Mouse (Mus musculus) thymus, postnatal 0 days (tissue): ENCODE measurements around the gene Cfap97. TPM values are rescaled to one million over a fixed set of nuclear protein-coding genes. Genes with fewer than 3 reads are reported as not detected.
"Not testable (repeated sequence)": the region's sequence is repeated elsewhere in the genome, so short reads cannot be mapped to it uniquely, and the experiment has no call there.

Source experiments
- DNase-seq: peaks from one replicate; pipeline ENCODE4 v3.0.0-alpha.2; 2015; ENCODE audit warnings: low spot score
- polyA plus RNA-seq: library from polyadenylated mRNA; unstranded; fragments of >200 nt; fragmentation: Nextera tagmentation; extraction: Ambion mirVana; gene quantifications from 2 replicates; pipeline ENCODE4 v1.2.1, GENCODE M21; 2015

The Cfap97 gene
- 36.7 and 39.0 TPM in 2 replicates for polyA plus RNA-seq

DNA sequence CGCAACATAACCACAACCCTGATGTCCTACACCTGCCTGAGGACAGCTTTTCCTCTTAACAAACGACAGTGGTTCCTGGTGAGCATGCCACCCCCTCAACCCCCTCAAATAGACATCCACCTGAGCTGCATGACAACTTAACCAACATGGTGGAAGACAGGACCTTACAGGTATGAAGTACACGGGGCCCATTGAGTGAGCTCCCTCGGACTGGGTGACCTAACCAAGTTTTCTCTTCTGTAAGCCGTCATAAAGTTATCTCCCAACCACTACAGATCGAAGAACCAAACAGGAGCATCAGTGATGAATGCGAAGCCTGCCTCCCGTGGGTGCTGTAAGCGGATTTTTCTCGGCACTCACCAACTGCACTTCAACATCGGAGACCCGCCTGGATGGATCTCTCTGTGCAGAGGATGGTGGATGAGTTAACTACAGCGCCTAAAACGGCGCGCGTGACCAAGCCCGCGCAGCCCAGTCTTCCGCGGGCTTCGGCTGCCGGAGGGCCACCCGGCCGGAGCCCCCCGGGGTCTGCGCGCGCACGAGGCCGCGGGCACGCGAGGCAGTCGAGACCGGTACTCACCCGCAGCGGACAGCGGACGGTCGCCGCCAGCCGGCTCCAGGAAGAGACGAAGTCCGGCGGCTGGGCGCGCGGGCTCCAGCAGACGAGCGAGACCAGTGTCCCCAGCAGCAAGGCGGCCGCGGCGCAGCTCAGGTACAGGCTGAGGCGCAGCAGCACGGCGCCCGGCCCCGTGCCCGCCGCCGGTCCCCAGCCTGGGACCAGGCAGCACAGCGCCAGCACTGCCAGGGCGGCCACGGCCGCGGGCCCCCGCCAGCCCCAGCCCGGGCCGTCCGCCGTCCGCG is at the start of gene Cfap97:
Gene Cfap97 (plus strand): TSS at position 570 of the 861 bp plus-strand sequence.
- DNase-seq = peak; percentile 31

DNA sequence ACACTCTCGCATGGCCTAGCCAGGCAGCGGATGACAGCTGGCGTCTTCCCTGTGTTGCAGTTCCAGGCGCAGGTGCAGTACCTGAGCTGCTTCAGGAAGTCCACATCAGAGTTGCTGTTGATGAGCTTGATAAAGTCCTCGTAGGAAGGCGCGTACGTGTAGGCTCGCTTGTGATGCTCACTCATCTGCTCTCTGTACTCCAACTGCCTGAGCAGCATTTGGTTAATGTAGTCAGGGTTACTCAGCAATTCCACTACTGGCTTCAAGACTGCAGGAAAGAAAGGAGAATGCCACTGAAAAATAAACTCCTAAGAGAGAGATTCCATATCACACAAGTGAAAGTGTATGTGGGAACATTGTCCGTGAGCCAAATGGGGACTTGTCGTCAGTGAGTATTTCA is 48.1 kb upstream of the Cfap97 start:
- DNase-seq = no peak

DNA sequence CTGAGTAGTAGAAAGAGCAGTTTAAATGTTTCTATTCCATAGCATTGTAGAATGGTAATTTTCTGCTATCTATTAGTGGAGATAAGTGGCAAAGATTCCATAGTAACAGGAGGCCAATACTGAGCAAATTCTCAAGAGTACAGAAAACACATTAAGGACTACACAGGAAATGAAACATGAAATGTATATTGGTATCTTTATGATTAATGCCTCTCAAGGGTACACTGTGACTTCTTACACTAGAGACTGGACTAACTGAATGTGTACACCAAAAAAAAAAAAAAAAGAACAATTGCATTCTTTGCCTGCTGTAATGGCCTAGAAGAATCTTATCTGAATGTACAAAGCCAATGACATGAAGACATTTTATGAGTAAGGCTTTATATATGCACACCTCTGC is 43.9 kb upstream of the Cfap97 start:
- DNase-seq = no peak

DNA sequence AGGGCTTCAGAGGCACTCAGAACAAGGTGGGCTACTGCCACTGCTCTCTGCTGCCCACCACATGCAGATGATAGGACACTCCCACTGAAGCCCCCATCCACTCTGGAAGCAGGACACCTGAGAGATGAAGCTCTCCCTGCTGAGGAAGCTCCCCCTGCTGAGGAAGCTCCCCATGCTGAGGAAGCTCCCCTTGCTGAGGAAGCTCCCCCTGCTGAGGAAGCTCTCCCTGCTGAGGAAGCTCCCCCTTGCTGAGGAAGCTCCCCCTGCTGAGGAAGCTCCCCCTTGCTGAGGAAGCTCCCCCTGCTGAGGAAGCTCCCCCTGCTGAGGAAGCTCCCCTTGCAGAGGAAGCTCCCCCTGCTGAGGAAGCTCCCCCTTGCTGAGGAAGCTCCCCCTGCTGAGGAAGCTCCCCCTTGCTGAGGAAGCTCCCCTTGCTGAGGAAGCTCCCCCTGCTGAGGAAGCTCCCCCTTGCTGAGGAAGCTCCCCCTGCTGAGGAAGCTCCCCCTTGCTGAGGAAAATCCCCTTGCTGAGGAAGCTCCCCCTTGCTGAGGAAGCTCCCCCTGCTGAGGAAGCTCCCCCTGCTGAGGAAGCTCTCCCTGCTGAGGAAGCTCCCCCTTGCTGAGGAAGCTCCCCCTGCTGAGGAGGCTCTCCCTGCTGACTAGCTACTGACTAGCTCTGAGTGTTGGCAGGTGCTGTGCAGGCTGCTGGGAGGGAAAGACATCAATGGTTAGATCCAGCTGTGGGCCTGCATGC is 38.0 kb upstream of the Cfap97 start:
- DNase-seq = not testable (repeated sequence)

DNA sequence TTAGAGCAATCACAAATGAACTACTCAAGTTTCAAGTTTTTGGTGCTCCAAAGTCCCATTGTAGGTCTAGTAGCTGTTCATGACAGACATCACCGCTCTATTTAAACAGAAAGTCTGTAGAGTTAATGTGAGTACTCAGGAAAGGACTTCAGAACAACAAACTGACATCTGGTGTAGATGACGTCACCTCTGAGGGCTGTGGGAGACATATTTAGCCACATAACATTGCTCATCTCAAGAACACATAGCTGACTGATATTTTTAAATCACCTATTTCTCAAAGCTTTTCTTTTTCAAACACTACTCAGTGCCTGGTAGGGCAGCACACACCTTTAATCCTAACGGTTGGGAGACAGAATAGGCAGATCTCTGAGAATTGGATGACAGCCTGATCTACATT is 34.4 kb upstream of the Cfap97 start:
- no peak for DNase-seq

DNA sequence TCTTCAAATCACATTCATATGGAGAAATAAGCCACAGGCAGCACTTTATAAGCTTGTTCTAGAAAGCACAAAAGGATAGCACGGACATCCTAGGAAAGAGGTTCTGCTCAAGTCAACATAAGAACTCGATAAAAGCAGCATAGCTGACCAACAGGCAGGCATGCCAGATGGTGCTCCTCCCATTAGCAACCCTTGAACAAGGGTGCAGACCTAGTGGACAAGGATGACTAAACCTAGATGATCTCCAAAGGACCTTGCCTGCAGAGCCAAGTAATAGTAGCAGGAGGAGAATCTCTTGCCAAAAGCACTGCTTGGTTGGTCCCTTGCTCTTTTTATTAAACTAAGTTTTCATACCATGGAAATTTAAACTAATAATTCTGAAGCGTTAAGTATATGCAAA is 32.4 kb upstream of the Cfap97 start:
- no peak for DNase-seq

DNA sequence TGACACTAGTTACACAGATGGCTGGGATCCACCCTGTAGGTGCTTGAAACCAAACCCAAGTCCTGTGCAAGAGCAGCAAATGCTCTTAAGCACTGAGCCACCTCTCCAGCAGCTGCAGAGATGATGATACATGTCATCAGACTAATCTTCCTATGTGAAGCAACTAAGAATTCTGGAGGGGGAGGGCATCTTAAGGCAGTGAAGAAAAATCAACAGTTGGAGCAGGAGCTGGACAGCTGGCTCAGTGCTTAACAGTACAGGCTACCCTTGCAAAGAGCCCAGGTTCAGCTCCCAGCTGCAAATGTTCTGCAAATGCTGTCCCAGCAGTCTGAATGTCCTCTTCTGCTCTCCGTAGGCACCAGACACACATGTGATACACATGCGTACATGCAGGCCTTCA is 29.1 kb upstream of the Cfap97 start:
- DNase-seq = no peak

DNA sequence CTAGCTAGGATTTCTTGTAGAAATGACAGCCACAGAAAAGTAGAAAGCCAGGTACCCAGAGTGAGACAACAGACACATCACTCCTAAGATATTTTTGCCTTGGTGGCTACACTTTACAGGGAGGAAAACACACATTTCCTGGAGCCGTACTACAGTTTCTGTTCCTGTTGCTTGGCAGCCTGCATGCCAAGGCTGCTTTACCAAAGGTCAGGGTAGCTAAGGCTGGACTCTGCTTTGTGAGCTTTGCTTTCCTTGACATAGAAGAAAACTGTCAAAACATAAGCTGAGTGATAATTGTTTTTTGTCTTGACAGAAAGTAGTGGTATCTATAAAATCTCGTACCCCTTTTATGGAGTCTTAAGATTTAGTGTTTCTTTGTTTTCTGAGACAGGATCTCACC is 21.1 kb upstream of the Cfap97 start:
- DNase-seq = no peak

DNA sequence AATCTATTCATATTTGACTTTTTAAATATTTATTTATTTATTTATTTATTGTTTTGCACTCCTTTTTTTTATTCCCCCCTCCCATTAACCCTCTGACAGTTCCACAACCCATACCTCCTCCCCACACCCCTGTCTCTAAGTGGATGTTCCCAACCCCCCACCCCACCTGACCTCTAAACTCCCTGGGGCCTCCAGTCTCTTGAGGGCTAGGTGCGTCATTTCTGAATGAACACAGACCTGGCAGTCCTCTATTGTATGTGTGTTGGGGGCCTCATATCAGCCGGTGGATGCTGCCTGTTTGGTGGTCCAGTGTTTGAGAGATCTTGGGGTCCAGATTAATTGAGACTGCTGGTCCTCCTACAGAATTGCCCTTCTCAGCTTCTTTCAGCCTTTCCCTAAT is 16.0 kb upstream of the Cfap97 start:
- DNase-seq = not testable (repeated sequence)

DNA sequence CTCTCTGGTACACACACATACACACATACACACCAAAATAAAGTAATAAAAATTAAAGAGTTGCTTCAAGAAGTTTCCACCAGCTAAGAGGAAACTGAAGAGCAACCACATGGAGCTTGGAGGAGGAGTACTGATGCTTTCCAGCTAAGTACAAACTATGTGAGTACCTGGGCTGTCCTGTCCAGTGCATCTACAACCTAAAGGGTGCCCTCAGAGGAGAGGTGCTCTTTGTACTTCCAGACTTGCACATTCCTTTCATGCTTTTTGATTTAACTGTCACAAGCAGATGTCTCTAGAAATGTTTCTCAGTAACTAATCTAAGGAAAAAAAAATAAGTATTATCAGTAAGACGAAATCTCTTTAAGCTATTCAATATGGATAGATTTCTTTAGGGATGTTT is 14.2 kb upstream of the Cfap97 start:
- no peak for DNase-seq

DNA sequence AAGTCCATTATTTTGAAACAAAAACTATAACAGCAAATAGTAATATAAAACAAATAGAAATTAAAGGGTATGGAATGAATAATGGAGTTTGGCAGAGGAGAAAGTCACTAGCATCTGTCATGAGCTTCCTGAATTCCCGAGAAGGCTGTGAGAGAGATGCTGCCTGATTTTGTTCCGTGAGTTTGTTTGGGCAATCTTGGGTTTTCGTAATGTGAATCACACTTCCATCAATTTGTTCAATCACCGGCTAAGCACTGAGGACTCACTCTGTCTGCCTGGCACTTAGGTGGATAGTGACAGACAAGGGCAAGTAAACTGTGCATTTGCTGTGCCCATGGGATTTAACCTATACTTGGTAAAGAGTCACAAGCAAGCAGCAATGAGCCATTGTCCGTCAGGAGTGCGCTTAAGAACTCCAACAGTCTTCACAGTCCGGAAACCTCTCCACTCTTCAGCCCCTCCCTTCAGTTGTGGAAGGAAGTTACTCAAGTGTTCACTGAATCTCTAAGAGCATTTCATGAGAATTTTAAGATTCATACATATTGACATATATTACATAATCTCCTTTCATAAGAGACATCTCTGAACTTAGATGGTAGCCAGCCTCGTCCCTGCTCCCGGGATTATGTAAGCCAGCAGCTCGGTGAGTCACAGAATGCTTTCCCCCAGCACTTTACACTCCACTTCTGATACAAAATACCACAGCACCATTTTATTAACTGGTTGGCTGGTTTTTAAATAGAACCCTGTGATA is 13.6 kb upstream of the Cfap97 start:
- DNase-seq = no peak

DNA sequence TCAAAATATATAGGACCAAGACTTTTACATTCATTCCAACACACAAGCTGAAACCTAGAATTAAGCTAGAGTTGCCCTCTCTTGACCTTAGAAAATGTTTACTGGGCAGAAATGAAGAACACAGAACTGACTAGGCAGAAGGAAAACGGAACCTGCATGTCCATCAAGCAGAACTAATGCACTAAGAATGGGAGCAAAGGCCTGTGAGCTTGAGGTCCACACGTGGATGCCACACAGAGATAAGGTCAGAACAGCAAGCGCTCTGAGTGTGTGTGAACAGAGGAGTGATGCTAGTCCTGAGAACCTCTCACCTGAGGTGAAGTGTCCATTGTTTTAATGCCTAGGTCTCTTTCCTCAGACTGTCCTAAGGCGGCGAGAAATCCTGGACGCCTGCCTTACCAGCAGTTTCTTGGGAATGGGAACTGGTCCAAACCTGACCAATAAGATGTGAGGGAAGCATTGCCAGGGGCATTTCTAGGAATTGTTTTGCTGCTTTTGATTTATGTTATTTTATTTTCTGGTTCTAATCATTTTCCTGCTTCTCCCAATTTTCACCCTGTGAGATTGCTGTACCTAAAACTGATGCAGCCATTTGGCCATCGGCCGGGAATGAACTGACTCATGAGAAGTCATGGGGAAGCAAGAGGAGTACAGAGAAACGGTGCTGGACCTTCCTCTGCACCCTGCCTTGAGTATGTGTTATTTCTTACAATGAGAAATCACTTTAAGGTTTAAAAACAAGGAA is 11.0 kb upstream of the Cfap97 start:
- DNase-seq = no peak

DNA sequence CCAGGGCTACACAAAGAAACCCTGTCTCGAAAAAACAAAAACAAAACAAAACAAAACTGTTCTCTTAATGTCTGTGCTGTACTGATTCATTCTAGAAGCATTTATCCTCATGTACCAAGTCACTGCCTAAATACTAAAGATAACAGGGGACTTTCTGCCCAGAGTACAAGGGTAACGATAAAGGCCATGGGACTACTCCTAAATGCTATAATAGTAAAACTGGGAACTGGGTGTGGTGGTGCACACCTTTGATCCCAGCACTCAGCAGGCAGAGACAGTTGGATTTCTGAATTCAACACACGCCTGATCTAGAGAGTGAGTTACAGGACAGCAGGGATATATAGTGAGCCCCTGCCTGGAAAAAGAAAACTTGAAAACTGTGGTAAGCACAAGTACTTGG is 9.9 kb upstream of the Cfap97 start:
- DNase-seq = no peak

DNA sequence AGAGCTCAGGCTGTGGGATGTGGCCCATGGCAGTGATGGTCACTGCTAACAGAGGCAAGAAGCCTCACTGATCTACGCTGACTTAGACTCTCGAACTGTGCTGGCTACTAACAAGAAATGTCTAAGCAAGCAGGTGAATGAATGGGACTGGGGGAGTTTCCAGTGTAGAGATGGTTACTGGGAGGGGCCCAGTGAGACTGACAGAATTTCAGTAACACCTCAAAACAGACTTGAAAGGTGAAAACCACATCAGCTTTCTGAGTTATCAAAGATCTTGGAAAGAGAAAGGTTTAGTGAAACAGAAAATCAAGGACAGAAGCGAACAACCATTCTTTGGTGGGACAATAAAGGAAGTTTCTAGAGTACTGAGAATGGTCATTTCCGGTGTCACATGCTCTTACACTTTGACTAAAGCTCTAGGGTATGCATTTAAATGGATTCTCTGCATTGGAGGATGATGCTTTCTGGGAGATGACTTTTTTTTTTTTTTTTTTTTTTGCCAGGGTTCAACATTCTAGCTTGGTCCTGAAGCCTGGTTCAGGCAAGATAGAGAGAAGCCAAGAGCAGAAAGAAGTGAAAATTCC is 9.0 kb upstream of the Cfap97 start:
- no peak for DNase-seq

DNA sequence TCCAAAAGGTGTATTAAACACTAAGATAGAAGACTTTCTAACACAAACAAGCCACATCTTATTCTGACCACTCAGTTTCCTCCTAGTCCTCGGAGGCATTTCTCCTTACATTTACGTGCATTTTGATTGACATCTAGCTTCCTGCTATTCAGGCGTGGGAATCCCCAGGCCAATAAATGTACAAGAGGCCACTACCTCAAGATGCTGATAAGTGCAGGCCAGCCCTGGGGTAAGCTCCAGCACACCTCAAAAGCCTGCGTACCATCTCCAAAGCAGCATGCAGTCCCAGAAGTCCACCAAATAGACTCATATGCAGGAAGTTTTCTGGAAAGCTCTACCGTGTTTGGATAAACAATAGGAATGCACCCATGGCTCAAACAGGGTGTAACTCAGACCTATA is 8.1 kb upstream of the Cfap97 start:
- no peak for DNase-seq

DNA sequence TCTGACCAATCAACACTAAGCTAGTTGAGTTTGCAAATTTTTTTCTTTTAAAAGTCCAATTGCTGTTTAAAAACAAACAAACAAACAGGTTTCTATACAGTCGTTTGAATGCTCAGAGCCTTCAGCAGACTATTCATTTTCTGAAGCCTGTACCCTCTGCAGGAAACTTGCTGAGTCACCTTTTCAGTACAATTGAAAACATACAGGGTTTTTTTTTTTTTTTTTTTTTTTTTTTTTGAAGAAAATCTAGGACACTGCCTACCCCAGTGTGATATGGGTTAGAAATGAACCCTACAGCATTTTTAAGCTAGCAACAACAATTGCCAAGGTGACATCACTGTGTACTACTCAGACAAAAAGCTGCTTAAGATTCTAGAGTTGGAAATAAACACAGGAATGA is 7.6 kb upstream of the Cfap97 start:
- DNase-seq = peak; percentile 63

DNA sequence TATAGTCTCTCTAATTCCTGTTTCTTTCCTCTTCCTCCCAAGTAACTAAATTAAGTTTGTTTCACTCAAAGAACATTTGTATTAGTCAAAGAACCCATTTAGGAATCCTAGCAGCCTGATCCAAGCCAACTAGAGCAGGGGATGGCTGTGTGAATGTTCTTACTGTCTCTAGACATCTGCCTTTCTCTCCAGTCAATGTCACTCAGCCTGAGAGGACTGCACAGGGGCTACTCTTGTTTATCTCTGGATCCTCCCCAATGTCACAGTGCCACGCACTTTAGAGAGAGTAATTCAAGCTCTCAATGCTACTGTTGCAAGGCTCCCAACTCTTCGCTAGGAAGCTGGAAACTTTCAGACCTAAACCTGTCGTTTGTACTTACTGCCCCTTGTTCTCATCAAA is 5.4 kb upstream of the Cfap97 start:
- DNase-seq = no peak

DNA sequence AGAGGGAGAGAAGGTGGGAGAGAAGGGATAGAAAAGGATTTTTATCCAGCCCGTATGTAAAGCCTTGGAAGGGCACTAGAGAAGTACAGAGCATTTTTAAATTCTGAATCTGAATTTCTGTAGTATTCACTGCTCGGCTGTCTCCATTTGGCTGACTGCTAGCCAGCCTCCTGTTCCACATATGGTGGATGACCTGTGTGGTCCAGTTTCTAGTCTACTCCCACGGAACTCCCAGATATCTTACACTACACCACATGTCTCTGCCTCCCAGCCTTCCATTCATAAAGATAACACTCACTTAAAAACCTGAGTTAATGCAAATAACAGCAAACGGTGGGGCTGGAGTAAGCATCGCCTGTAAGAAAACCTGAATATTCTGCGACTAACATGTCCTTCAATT is 2.3 kb upstream of the Cfap97 start:
- DNase-seq = no peak

DNA sequence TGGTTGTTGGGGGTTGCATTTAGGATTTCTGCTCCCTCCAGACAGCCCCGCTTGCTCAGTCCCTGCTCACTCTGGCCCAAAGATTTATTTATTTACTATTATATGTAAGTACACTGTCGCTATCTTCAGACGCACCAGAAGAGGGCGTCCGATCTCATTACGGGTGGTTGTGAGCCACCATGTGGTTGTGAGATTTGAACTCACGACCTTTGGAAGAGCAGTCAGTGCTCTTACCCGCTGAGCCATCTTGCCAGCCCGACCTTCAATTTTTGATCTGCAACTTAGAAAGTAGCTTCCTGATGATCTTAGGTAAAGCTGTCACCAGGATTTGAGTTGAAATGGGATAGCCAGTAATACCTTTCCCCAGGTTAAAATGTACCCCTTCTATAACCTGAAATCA is 1.8 kb upstream of the Cfap97 start:
- no peak for DNase-seq

DNA sequence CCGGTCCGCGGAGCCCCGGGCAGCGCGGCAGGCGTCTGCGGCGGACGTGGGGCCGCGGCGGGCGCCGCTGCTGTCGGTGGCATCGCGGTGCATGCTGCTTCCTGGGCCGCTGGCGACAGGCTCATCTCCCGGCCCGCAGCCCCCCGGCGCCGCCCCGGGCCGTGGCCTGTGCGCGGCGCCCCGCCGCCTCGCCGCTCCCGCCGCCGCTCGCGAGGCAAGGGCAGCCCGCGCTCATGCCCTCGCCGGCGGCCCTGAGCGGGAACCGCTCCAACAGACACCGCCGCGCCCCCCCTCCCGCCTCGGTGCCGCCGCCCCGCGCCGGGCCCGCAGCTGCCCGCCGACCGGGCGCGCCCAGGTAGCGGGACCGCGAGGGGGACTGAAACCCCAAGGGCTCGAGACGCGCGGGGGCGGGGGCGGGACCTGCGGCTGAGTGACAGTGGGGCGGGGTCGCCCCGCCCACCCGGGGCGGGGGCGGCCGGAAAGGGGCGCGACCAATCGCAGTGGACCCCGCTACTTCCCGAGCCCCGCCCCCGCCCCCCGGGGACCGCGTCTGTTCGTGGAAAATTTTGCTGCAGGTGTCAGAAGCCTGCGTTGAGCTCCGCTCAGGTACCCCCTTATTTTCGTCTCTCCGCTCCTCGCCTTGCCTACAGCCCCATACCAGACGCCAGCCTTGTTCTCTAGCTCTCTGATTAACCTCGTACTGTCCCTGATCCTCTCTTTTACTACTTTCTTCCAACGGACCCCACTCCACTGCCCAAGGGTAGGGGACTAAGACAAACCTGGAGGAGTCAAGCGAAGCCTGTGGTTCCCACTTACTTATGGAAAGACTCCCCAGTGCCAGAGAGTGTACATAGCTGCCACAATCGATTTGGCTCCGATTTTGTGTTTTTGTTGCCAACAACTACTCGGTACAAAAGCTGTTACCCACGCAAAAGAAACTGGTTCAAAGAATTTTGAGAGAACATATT is 777 bp downstream of the Cfap97 start, which contains the start of gene Snx25:
Gene Snx25 (minus strand): TSS at position 96 of the 968 bp plus-strand sequence.
- DNase-seq = peak; percentile 94
